Comparison of ENCODE assay signal across 8 mouse cellular contexts in genomic region chr11:18875001-18875902, GRCm38 (mm10).
DNase-seq lines count a peak whose midpoint lies in the region; ATAC-seq and TF ChIP-seq lines count a peak whose summit lies in the region.

No protein-coding gene starts in this region.

- intact Hi-C loops in heart, adult 2 months (cut with DNase I): loop anchor here (5.0 to 10.0 kb wide), 4 partner anchors 797 to 1190 kb away; partner anchors contain the start of gene Etaa1

- no peak for DNase-seq in heart, adult 2 months
- peak; percentile 55 for DNase-seq in embryonic facial prominence, embryonic 10.5 days (ENCODE audit: low spot score)
- peak; percentile 52 for DNase-seq in limb, embryonic 11.5 days (ENCODE audit: low spot score)
- DNase-seq in splenic B cell, adult 2 months (ENCODE audit: low read depth, low spot score): peak; percentile 10
- DNase-seq in layer of hippocampus, postnatal 10 days (ENCODE audit: low spot score in 2 of 2): no peak

- peaks cover 4% of the 10 kb centered on the region; the same call in 1 of the 2 replicates for H3K27me3 ChIP-seq in heart, embryonic 11.5 days (ENCODE audit: control insufficient read depth, insufficient read depth, low read length)
- peaks cover 13% of the 10 kb centered on the region for H3K27me3 ChIP-seq in heart, adult 2 months (ENCODE audit: control insufficient read depth, insufficient read depth, low read length)
- H3K27me3 ChIP-seq in ES-Bruce4 (ENCODE audit: control insufficient read depth, insufficient read depth, low read length, poor library complexity, severe bottlenecking): peaks cover 53% of the 10 kb centered on the region
- peaks cover 67% of the 10 kb centered on the region for H3K27me3 ChIP-seq in embryonic facial prominence, embryonic 10.5 days (replicated peaks; ENCODE audit: low read depth, poor library complexity, severe bottlenecking)
- H3K27me3 ChIP-seq in limb, embryonic 11.5 days (ENCODE audit: control insufficient read depth, insufficient read depth, low read length): peaks cover 46% of the 10 kb centered on the region
- peaks cover 4% of the 10 kb centered on the region for H3K27me3 ChIP-seq in splenic B cell, adult 2 months (ENCODE audit: control insufficient read depth, insufficient read depth, low read length, poor library complexity, severe bottlenecking)

- H3K4me3 ChIP-seq in heart, embryonic 11.5 days (ENCODE audit: low read depth, low read length): peak overlapping the region; percentile 47
- no peak overlapping the region for H3K4me3 ChIP-seq in heart, adult 2 months
- H3K4me3 ChIP-seq in ES-Bruce4 (ENCODE audit: low read depth, low read length): peak overlapping the region; percentile 15; the same call in 1 of the 2 replicates
- H3K4me3 ChIP-seq in embryonic facial prominence, embryonic 10.5 days: peak overlapping the region; percentile 60
- H3K4me3 ChIP-seq in limb, embryonic 11.5 days (ENCODE audit: low read depth, low read length): peak overlapping the region; percentile 12

- ATAC-seq in heart, embryonic 11.5 days (replicated peaks; ENCODE audit: insufficient number of reproducible peaks, low FRiP score, low TSS enrichment): no peak
- no peak for ATAC-seq in limb, embryonic 11.5 days (ENCODE audit: insufficient number of reproducible peaks, low FRiP score, low TSS enrichment, low read depth)
- no peak for ATAC-seq in inflammation-experienced regulatory T-cells, adult 6 months

- no peaks in the 10 kb centered on the region for H3K36me3 ChIP-seq in heart, embryonic 11.5 days (ENCODE audit: control insufficient read depth, insufficient read depth, low read length)
- H3K36me3 ChIP-seq in heart, adult 2 months (ENCODE audit: control insufficient read depth, insufficient read depth, low read length): no peaks in the 10 kb centered on the region
- H3K36me3 ChIP-seq in ES-Bruce4 (ENCODE audit: control insufficient read depth, insufficient read depth, low read length, poor library complexity, severe bottlenecking): no peaks in the 10 kb centered on the region
- H3K36me3 ChIP-seq in embryonic facial prominence, embryonic 10.5 days (replicated peaks): no peaks in the 10 kb centered on the region
- no peaks in the 10 kb centered on the region for H3K36me3 ChIP-seq in limb, embryonic 11.5 days (ENCODE audit: control insufficient read depth, insufficient read depth, low read length)
- no peaks in the 10 kb centered on the region for H3K36me3 ChIP-seq in splenic B cell, adult 2 months (ENCODE audit: control insufficient read depth, insufficient read depth, low read length, poor library complexity, severe bottlenecking)

- no peak for TF ChIP-seq CTCF in heart, adult 2 months (IDR thresholded peaks at IDR 0.05)
- TF ChIP-seq CTCF in ES-Bruce4 (IDR thresholded peaks at IDR 0.05; ENCODE audit: low read depth, low read length): no peak

- no peak for TF ChIP-seq EP300 in heart, adult 2 months (IDR thresholded peaks at IDR 0.05; ENCODE audit: insufficient read depth, low read depth, low read length)
- TF ChIP-seq EP300 in ES-Bruce4 (IDR thresholded peaks at IDR 0.05; ENCODE audit: insufficient read depth, low read depth, low read length): no peak

- H3K27ac ChIP-seq in heart, embryonic 11.5 days (ENCODE audit: low read depth, low read length): peak overlapping the region; percentile 62
- H3K27ac ChIP-seq in heart, adult 2 months: no peak overlapping the region
- no peak overlapping the region for H3K27ac ChIP-seq in ES-Bruce4 (ENCODE audit: insufficient read depth, low read length)
- peak overlapping the region; percentile 89 for H3K27ac ChIP-seq in embryonic facial prominence, embryonic 10.5 days (replicated peaks)
- no peak overlapping the region for H3K27ac ChIP-seq in limb, embryonic 11.5 days (replicated peaks; ENCODE audit: low read depth, low read length)

- H3K9me3 ChIP-seq in heart, embryonic 11.5 days (replicated peaks; ENCODE audit: control insufficient read depth, low read length): no peaks in the 10 kb centered on the region
- no peaks in the 10 kb centered on the region for H3K9me3 ChIP-seq in ES-Bruce4 (replicated peaks; ENCODE audit: control insufficient read depth, insufficient read depth, low read length, poor library complexity, severe bottlenecking)
- H3K9me3 ChIP-seq in embryonic facial prominence, embryonic 10.5 days: no peaks in the 10 kb centered on the region
- H3K9me3 ChIP-seq in limb, embryonic 11.5 days (ENCODE audit: control insufficient read depth, low read length): no peaks in the 10 kb centered on the region

- peak overlapping the region; percentile 73 for H3K4me2 ChIP-seq in heart, embryonic 11.5 days
- H3K4me2 ChIP-seq in limb, embryonic 11.5 days (ENCODE audit: low read depth, severe bottlenecking): peak overlapping the region; percentile 66

- no peak for TF ChIP-seq POLR2A in heart, adult 2 months (IDR thresholded peaks at IDR 0.05; ENCODE audit: insufficient read depth, low read depth, low read length)
- no peak for TF ChIP-seq POLR2A in ES-Bruce4 (IDR thresholded peaks at IDR 0.05; ENCODE audit: insufficient read depth, low read length)

- no peaks in the 10 kb centered on the region for H3K79me2 ChIP-seq in heart, adult 2 months (replicated peaks; ENCODE audit: control insufficient read depth, insufficient read depth, low read length)

- peak overlapping the region; percentile 78 for H3K9ac ChIP-seq in heart, embryonic 11.5 days (ENCODE audit: low read depth, low read length)
- H3K9ac ChIP-seq in heart, adult 2 months (ENCODE audit: low read depth, low read length): no peak overlapping the region
- H3K9ac ChIP-seq in ES-Bruce4 (ENCODE audit: low read depth, poor library complexity, severe bottlenecking): no peak overlapping the region
- H3K9ac ChIP-seq in limb, embryonic 11.5 days (ENCODE audit: low read length): peak overlapping the region; percentile 40; the same call in 1 of the 2 replicates

- 2% methylated on average over 27 of the region's 27 CpGs for WGBS in heart, embryonic 11.5 days (ENCODE audit: insufficient replicate concordance)
- 27% methylated on average over 27 of the region's 27 CpGs for whole genome bisulfite sequencing in heart, adult 2 months
- under 1% methylated on average over 27 of the region's 27 CpGs for WGBS in embryonic facial prominence, embryonic 10.5 days
- WGBS in limb, embryonic 11.5 days: under 1% methylated on average over 27 of the region's 27 CpGs

- H3K4me1 ChIP-seq in heart, embryonic 11.5 days (ENCODE audit: control insufficient read depth, insufficient read depth, low read length): peaks cover 15% of the 10 kb centered on the region
- H3K4me1 ChIP-seq in heart, adult 2 months (ENCODE audit: control insufficient read depth, insufficient read depth, low read length): peaks cover 3% of the 10 kb centered on the region
- no peaks in the 10 kb centered on the region for H3K4me1 ChIP-seq in ES-Bruce4 (ENCODE audit: control insufficient read depth, insufficient read depth, low read length)
- peaks cover 68% of the 10 kb centered on the region for H3K4me1 ChIP-seq in embryonic facial prominence, embryonic 10.5 days
- peaks cover 8% of the 10 kb centered on the region; the same call in 1 of the 2 replicates for H3K4me1 ChIP-seq in limb, embryonic 11.5 days (ENCODE audit: control insufficient read depth, insufficient read depth, low read length)

Comparison
In these comparisons a context has a peak if more than half of its experiments do, and no peak if none do; other contexts are left out.
1. H3K27ac ChIP-seq: peak in heart, embryonic 11.5 days (single experiment) and embryonic facial prominence, embryonic 10.5 days (single experiment); none in heart, adult 2 months (single experiment), ES-Bruce4 (single experiment) and limb, embryonic 11.5 days (single experiment).
2. H3K9ac ChIP-seq: peak in heart, embryonic 11.5 days (single experiment) and limb, embryonic 11.5 days (single experiment); none in heart, adult 2 months (single experiment) and ES-Bruce4 (single experiment).
3. DNase-seq: peak in embryonic facial prominence, embryonic 10.5 days (single experiment), limb, embryonic 11.5 days (single experiment) and splenic B cell, adult 2 months (single experiment); none in heart, adult 2 months (0 of 2) and layer of hippocampus, postnatal 10 days (0 of 2).